Mouse (Mus musculus): ENCODE results near the gene Bcam. TPM values are rescaled to one million over a fixed set of nuclear protein-coding genes. Genes with fewer than 3 reads are reported as not detected.

Bcam gene
- total RNA-seq, 2 experiments from 2014 or later = not detected

DNA sequence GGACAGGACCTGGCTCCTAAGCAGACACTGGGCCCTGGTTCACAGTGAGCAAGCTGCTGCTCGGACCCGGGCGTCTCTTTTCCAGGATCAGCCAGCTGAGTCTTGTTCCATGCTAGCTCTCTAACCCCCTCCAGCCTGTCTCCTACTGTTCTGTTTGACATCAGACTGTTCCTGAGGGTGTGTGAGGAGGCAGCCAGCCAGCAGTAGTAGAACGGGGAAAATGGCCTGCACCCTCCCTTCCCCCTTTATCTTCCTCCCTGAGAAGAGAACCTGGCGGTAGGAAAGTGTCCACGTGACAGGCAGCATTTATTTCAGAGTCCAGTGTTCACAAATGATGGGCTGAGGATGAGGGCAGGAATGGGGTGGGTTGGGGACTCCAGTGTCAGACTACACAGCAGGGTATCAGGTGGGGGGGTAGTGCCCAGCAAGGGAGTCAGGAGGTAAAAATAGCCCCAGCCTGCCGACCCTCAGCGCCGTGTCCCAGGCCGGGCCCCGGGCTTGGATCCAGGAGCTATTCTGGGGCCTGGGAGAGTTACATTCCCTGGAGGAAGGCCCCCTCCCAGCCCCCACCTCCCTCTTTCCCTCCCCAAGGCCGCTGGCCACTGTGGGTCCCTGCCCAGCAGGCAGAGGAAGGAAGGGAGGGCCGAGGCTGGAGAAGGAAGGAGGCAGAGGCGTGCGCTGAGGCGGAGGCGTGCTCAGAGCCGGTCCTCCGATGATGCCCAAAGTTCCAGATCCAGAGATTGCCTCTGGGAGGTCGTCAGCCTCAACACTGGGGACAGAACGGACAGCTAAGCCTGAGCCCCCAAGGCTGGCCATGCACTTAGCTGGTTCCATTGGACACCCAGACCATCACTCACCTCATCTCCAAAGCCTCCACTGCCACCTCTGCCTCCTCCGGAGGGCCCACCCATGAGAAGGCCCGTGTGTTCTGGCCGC is 14.7 kb downstream of the Bcam start:
- no peak for ATAC-seq (replicated peaks; ENCODE audit: poor library complexity)

DNA sequence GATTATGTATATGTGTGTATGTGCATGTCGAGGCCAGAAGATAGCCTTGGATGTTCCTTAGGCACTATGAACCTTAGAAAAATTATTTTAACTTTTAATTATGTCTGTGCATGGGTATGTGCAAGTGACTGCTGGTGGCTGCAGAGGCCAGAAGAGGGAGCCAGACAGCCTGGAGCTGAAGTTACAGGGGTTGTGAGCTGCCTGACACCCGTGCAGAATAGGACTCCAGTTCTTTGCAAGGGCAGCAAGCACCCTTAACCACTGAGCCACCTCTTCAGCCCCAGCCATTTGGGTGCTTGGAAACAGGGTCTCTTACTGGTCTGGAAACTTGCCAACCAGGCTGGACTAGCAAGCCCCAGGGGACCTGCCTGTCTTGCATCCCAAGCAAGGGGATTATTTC is 15.8 kb downstream of the Bcam start:
- no peak for ATAC-seq (replicated peaks; ENCODE audit: poor library complexity)

- no peak for ATAC-seq (replicated peaks; ENCODE audit: poor library complexity)
Observed at GRCm38 (mm10) chr7:19754065-19754464, 16.8 kb downstream of the Bcam start.

DNA sequence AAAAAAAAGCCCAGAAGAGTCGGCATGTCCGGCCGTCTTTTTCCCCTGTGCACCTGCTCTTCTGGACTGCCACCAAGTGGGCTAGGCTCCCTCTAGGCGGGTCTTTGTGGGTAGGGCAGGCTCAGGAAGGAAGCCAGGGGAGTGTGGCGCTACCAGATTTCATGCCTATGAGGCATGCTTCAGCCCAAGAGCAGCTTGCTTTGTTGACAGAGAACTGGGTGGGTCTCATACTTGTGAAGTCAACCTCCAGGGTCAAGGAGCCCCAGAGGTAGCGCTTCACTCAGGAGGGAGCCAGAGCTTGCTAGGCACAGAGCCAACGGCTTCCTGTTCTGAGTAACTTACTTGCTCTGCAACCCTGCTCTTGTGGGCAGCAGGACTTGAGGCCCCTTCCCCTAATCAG is 17.2 kb downstream of the Bcam start:
- ATAC-seq (replicated peaks; ENCODE audit: poor library complexity) = no peak

DNA sequence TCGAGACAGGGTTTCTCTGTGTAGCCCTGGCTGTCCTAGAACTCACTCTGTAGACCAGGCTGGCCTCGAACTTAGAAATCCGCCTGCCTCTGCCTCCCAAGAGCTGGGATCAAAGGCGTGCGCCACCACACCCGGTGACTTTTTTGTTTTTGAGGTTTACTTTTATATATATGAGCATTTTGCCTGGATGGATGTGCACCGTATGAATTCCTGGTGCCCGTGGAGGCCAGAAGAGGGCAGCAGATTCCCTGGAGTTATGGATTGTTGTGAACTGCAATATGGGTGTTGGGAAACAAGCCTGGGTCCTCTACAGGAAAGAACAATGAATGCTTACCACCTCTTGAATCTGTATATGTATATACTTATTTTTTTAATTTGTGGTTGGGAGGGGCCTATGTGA is 18.2 kb downstream of the Bcam start:
- no peak for ATAC-seq (replicated peaks; ENCODE audit: poor library complexity)

- no peak for ATAC-seq (replicated peaks; ENCODE audit: poor library complexity)
Observed at GRCm38 (mm10) chr7:19751070-19751383, 19.8 kb downstream of the Bcam start.

DNA sequence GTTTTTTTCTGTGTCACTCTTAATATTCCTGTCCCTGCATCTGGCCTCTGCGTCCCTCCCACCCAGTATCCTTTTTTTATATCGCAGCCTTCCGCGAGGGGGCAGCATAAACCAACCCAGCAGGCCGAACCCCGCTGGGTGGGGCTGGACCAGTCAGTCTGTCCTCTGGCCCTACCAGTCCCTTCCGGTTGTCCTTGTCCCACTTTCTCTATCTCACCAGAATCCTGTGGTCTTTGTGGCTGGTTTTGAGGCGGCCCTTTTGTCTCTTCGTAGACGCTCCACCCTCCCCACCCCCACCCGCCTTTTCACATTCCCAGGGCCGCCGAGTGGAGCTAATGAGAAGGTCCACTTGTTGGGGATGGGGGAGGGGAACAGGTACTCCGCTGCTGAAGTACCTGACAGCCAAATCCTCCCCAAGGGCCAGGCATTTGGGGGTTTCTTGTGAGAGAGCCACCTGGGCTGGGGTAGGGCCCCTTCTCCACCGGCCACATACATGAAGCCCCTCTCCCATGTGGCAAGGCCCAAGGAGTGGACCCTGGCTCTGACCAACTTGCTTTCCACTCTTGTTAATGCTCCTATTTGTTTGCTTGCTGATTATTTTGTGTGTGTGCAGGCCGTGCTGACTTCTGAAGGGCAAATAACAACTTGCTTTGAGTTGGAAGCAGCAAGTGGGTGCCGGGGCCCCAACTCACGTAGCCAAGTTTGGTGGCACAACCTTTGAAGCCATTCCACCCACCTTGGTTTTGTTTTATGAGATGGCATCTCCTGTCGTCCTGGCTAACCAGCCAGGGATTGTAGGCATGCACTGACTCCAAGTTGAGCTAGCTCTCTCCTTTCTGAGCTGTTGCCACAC is 20.4 kb downstream of the Bcam start, which contains the start of gene Nectin2:
Gene Nectin2 (minus strand): TSS at position 267 of the 853 bp plus-strand sequence.
- ATAC-seq (replicated peaks; ENCODE audit: poor library complexity) = peak; percentile 66

GRCm38 (mm10) chr7:19749389-19750216 is 21.2 kb downstream of the Bcam start:
- ATAC-seq (replicated peaks; ENCODE audit: poor library complexity) = peak; percentile 84

- no peak for ATAC-seq (replicated peaks; ENCODE audit: poor library complexity)
Observed at GRCm38 (mm10) chr7:19748219-19749195, 22.3 kb downstream of the Bcam start.

DNA sequence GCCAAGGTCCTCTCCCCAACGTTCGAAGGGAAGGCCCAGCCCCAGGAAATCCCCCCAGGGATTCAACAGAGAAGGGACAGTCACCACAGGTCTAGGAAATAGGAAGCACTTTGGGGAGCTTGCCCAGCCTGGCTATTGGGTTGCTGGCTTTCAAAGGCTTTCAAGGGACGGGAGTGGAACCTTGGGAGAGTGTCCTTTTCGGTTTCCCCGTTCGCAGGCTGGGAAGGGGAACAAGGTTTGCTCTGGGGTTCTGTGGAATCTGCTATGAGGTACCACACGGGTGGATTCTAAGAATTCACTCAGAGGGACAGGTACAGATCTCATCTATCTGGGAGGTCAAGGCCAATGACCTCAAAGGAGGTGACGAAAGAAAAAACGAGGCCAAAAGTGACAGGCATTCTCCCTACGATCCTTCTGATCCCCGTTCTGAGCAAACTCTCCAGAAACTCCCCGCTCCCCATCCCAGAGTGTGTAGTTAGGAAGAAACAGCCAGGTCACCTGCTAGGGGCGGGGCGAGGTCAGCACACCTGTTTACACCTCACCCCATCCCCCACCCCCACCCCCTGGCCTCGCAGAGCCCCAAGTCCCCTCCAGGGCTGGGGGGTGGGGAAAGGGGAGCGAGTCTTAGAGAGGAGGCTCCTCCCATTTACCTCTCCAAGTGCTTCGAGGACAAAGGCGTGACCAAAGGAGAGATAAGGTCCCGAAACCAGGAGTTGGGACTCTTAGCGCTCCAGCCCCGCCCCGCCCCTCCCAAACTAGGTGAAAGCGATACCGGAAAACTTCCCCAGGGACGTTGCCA is 23.2 kb downstream of the Bcam start:
- no peak for ATAC-seq (replicated peaks; ENCODE audit: poor library complexity)

DNA sequence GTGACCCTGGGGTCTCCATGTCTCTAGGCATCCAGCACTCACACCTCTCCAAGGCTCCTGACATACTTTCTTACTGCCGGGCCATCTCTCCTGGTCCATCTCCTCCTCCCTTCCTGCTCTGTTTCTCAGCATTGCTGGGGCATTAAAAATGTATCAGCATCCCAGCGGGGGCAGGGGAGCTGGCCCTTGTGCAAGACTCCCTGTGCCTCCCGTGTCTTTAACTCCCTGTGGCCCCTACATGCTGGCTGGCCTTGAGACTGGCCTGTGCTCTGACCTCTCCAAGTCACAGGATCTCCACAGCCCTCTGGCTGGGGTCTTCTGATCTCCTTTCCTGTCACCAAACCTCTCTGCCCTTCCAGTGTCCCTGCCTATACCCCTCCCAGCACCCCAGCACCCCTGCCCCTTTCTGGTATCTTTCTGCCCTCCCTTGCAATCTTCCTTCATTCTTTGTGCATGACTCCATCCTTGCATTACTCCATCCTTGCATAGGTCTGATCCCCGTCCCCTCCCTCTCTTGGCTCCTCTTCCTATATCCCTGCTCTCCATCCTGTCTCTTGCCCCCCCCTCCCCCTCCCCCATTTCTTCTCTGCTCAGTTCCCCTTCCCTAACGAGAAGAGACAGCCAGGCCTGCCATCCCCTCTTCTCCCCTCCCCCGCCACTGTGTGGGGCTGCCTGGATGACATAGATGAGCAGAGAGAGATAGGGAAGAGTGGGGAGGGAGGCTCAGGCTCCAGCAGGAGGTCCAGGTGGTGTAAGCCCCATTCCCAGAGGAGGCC is 24.2 kb downstream of the Bcam start:
- ATAC-seq (replicated peaks; ENCODE audit: poor library complexity) = no peak

DNA sequence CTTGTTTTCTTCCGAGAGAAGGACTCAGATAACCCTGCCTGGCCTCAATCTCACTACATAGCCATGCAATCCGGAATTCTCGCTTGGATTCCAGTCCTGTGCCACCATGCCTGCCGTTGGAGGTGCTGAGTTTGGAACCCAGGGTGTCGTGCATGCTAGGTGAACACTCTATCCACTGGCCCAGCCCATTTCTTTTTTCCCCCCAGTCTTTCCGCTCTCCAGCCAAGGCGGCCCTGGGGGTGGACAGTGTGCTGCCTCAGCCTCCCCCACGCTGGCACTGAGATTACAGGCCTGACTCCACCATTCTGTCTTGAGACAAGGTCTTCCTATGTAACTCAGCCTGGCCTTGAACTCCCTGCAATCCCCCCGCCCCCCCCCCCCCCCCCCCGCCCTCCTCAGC is 24.8 kb downstream of the Bcam start:
- no peak for ATAC-seq (replicated peaks; ENCODE audit: poor library complexity)

DNA sequence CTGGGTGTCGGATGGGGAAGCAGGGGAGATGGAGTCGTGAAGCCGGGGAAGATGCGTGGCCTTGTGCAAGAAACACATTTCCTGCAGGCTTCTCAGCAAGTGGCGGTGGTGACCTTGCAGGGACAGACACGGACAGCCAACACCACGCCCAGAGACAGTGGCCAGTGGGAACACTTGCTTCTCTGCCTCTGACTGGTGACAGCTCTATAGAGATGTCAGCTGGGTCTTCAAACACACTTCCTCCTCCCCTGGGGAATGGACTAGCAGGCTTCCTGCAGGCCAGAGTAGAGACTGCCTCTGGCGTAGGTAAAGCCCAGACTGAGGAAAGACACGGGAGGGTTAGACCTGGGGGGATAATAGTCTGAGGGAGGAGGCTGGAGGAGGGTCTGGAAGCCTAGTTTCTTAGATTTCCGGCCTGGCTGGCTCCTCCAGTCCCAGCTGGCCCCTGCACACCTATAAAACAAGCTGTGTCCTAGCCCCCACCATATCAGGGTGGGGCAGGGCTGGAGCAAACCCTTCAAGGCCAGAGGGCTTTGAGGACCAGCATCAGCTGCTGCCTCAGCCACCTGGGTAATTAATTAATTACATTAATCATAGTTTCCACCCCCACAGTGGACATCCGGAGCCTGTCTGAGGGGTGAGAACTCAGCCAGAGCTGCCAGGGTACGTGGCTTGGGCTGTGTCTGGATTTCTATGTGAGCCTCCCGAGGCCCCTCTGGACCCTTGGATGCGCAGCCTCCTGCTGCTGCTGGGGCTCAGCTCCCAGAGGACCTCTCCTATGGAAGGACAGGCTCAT is 26.0 kb downstream of the Bcam start:
- ATAC-seq (replicated peaks; ENCODE audit: poor library complexity) = peak; percentile 45

- ATAC-seq (replicated peaks; ENCODE audit: poor library complexity) = no peak
Observed at GRCm38 (mm10) chr7:19743791-19744190, 27.0 kb downstream of the Bcam start.

GRCm38 (mm10) chr7:19742468-19742867 is 28.3 kb downstream of the Bcam start:
- no peak for ATAC-seq (replicated peaks; ENCODE audit: poor library complexity)

- no peak for ATAC-seq (replicated peaks; ENCODE audit: poor library complexity)
Observed at GRCm38 (mm10) chr7:19741329-19742031, 29.3 kb downstream of the Bcam start.

- ATAC-seq (replicated peaks; ENCODE audit: poor library complexity) = 0 out of 2 replicates have a peak, but pooled peaks have one; percentile 9
Observed at GRCm38 (mm10) chr7:19740269-19740668, 30.5 kb downstream of the Bcam start.
